Mouse (Mus musculus): ENCODE data around the gene Ptpro. TPM values are rescaled to one million over a fixed set of nuclear protein-coding genes. Genes with fewer than 3 reads are reported as not detected.

The Ptpro gene
- polyA plus RNA-seq, 1 experiment from 2014 or later, result 16.0 TPM

DNA sequence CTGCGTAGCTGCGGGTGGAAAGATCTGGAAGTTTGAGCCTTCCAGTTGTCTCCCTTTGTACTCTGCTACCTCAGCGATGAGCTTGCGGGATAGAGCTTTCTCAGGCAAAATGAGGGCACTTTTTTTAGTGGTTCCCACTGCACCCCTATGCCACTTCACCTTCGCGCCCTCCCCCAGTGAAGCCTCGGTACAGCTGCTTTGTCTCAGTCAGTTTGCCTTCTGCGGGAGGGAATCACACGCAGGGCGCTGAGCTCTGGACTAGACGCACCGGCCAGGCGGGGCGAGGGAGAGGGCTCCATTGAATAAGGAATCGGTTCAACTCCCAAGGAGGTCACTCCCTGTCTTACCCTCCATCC lies 746 bp downstream of the Ptpro start:
- H3K36me3 ChIP-seq (ENCODE audit: control insufficient read depth, insufficient read depth, low read length), result no peaks in the 10 kb centered on the region
- ATAC-seq (ENCODE audit: low FRiP score) (peak; percentile 72), DNase-seq (ENCODE audit: low spot score) (peak; percentile 75)
- no peaks in the 10 kb centered on the region for H3K4me1 ChIP-seq (replicated peaks; ENCODE audit: control insufficient read depth, insufficient read depth, low read length)
- H3K27me3 ChIP-seq (ENCODE audit: control insufficient read depth, insufficient read depth, low read length), result 0 out of 2 replicates have a peak, but pooled peaks cover 2% of the 10 kb centered on the region
- WGBS, result 0% methylated on average over 15 of the region's 15 CpGs
- peak overlapping the region; percentile 86 for H3K27ac ChIP-seq (ENCODE audit: low read depth, low read length)
- peak overlapping the region; percentile 93 for H3K9ac ChIP-seq (ENCODE audit: low read depth, low read length)
- H3K9me3 ChIP-seq (ENCODE audit: control insufficient read depth, low read length), result no peaks in the 10 kb centered on the region
- H3K4me2 ChIP-seq (replicated peaks; ENCODE audit: low read depth, low read length), result peak overlapping the region; percentile 86
- peak overlapping the region; percentile 57 for H3K4me3 ChIP-seq (ENCODE audit: low read depth, low read length)

DNA sequence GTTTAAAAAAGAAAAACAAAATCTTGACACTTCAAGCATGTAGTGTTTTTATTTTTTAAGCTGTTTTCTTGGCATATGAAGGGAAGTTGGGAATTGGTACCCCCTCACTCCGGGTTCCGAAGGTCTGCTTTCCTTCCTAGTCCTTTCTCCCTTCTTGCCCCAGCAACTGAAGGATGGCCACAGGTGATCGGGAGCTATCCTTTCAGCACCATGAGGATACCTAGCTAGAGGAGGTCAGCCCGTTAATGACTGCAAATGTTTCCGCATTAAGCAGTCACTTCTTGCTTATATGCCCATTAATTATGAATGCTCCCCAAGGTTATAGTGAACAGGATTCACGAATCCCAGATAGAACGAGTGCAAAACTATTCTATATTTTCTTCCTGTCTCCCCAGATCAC lies 1.3 kb downstream of the Ptpro start:
- ATAC-seq (ENCODE audit: low FRiP score) (no peak), DNase-seq (ENCODE audit: low spot score) (peak; percentile 45)
- Histone ChIP-seq H3K27ac (ENCODE audit: low read depth, low read length) (no peak overlapping the region), H3K27me3 (ENCODE audit: control insufficient read depth, insufficient read depth, low read length) (0 out of 2 replicates have a peak, but pooled peaks cover 2% of the 10 kb centered on the region), H3K9me3 (ENCODE audit: control insufficient read depth, low read length) (no peaks in the 10 kb centered on the region), H3K36me3 (ENCODE audit: control insufficient read depth, insufficient read depth, low read length) (no peaks in the 10 kb centered on the region), H3K4me2 (replicated peaks; ENCODE audit: low read depth, low read length) (peak overlapping the region; percentile 86), H3K9ac (ENCODE audit: low read depth, low read length) (peak overlapping the region; percentile 93), H3K4me1 (replicated peaks; ENCODE audit: control insufficient read depth, insufficient read depth, low read length) (no peaks in the 10 kb centered on the region), H3K4me3 (ENCODE audit: low read depth, low read length) (peak overlapping the region; percentile 57)
- 11% methylated on average over 7 of the region's 7 CpGs for WGBS

DNA sequence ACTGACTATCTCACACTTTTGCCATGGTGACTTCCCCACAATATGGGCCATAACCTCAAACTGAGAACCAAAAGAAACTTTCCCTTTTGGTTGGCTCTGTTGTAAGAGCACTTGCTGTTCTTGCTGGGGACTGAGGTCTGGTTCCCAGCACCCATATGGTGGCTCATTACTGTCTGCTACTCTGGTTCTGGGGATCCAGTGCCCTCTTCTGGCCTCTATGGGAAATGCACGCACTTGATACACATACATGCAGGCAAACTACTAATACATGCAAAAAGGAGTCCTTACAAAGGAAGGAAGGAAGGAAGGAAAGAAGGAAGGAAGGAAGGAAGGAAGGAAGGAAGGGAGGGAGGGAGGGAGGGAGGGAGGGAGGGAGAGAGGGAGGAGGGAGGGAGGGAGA lies 8.9 kb downstream of the Ptpro start:
- H3K9me3 ChIP-seq (ENCODE audit: control insufficient read depth, low read length), result no peaks in the 10 kb centered on the region
- H3K27ac ChIP-seq (ENCODE audit: low read depth, low read length), result no peak overlapping the region
- no peak overlapping the region for H3K4me2 ChIP-seq (replicated peaks; ENCODE audit: low read depth, low read length)
- no peaks in the 10 kb centered on the region for H3K27me3 ChIP-seq (ENCODE audit: control insufficient read depth, insufficient read depth, low read length)
- no peak overlapping the region for H3K4me3 ChIP-seq (ENCODE audit: low read depth, low read length)
- WGBS, result 81% methylated on average over 1 of the region's 1 CpGs
- H3K36me3 ChIP-seq (ENCODE audit: control insufficient read depth, insufficient read depth, low read length), result no peaks in the 10 kb centered on the region
- no peaks in the 10 kb centered on the region for H3K4me1 ChIP-seq (replicated peaks; ENCODE audit: control insufficient read depth, insufficient read depth, low read length)
- no peak for ATAC-seq (ENCODE audit: low FRiP score)
- no peak overlapping the region for H3K9ac ChIP-seq (ENCODE audit: low read depth, low read length)
- no peak for DNase-seq (ENCODE audit: low spot score)

DNA sequence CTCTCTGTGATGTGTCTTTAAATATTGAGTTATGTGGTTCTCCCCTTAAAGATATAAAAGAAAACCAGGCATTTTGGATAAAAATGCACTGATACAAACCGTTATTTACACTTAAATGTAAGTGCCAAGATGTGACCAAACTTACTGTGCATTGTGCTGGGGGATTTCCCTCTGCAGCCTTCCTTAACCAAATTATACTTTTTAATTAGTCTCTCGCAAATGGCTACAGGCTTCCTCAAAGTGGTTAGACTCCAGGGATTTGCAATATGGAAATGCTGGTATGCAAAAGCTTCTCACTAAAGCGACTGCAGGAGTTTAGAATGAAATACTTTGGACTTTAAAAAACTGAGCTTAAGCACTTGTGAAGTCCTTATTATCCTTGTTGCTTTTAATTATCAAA lies 10.0 kb downstream of the Ptpro start:
- Histone ChIP-seq H3K36me3 (ENCODE audit: control insufficient read depth, insufficient read depth, low read length) (no peaks in the 10 kb centered on the region), H3K4me2 (replicated peaks; ENCODE audit: low read depth, low read length) (no peak overlapping the region), H3K27ac (ENCODE audit: low read depth, low read length) (no peak overlapping the region), H3K9ac (ENCODE audit: low read depth, low read length) (no peak overlapping the region), H3K4me1 (replicated peaks; ENCODE audit: control insufficient read depth, insufficient read depth, low read length) (no peaks in the 10 kb centered on the region), H3K9me3 (ENCODE audit: control insufficient read depth, low read length) (no peaks in the 10 kb centered on the region), H3K27me3 (ENCODE audit: control insufficient read depth, insufficient read depth, low read length) (no peaks in the 10 kb centered on the region), H3K4me3 (ENCODE audit: low read depth, low read length) (no peak overlapping the region)
- no peak for DNase-seq (ENCODE audit: low spot score)
- no peak for ATAC-seq (ENCODE audit: low FRiP score)
- WGBS, result 52% methylated on average over 3 of the region's 3 CpGs

DNA sequence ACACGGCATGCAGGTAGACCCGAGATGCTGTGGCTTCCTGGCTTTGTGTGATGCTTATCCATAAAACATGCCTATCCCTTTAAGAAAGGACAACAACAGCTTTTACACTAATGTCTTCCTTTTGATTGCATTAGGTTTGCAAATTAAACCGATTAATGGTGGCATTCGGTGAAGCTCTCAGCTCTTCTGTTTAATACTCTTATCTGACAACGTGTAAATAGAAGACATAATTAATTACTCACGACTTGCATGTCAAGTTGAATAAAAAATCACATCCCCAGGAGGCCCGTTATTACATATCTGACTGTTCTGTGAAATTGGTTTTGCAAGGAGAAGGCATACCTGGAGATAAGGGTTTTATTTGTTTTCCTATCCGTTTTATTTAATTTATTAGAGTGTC lies 15.9 kb downstream of the Ptpro start:
- no peak for ATAC-seq (ENCODE audit: low FRiP score)

DNA sequence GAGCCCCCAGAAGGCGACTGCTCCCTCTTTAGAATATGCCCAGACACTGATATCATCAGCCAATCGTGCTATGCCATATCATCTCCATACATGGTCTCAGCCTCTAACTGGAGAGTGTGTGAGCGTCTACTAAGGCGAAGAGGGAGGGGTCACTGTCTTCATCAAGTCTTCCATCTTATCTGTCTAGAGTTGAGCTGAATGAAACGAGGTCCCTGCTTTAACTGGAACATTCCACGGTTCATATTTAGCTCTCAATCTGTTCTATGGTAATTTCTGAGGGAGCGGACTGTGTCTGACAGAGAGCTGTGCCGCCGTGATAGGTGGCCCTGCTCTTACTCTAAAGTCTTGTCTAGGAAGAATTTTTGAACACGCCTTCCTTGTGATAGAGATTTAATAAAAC lies 16.5 kb downstream of the Ptpro start:
- no peak overlapping the region for H3K4me3 ChIP-seq (ENCODE audit: low read depth, low read length)
- no peak overlapping the region for H3K9ac ChIP-seq (ENCODE audit: low read depth, low read length)
- WGBS, result 91% methylated on average over 10 of the region's 10 CpGs
- H3K4me1 ChIP-seq (replicated peaks; ENCODE audit: control insufficient read depth, insufficient read depth, low read length), result no peaks in the 10 kb centered on the region; the same call in 1 of the 2 replicates
- DNase-seq (ENCODE audit: low spot score), result no peak
- no peaks in the 10 kb centered on the region for H3K27me3 ChIP-seq (ENCODE audit: control insufficient read depth, insufficient read depth, low read length)
- H3K27ac ChIP-seq (ENCODE audit: low read depth, low read length), result no peak overlapping the region
- ATAC-seq (ENCODE audit: low FRiP score), result no peak
- H3K9me3 ChIP-seq (ENCODE audit: control insufficient read depth, low read length), result no peaks in the 10 kb centered on the region
- no peaks in the 10 kb centered on the region for H3K36me3 ChIP-seq (ENCODE audit: control insufficient read depth, insufficient read depth, low read length)
- H3K4me2 ChIP-seq (replicated peaks; ENCODE audit: low read depth, low read length), result no peak overlapping the region

More for the DNA sequence above, 15.9 kb downstream of the Ptpro start:
- Histone ChIP-seq H3K27me3 (ENCODE audit: control insufficient read depth, insufficient read depth, low read length) (no peaks in the 10 kb centered on the region), H3K9ac (ENCODE audit: low read depth, low read length) (no peak overlapping the region), H3K4me3 (ENCODE audit: low read depth, low read length) (no peak overlapping the region), H3K27ac (ENCODE audit: low read depth, low read length) (no peak overlapping the region), H3K9me3 (ENCODE audit: control insufficient read depth, low read length) (no peaks in the 10 kb centered on the region), H3K4me1 (replicated peaks; ENCODE audit: control insufficient read depth, insufficient read depth, low read length) (no peaks in the 10 kb centered on the region; the same call in 1 of the 2 replicates), H3K36me3 (ENCODE audit: control insufficient read depth, insufficient read depth, low read length) (no peaks in the 10 kb centered on the region), H3K4me2 (replicated peaks; ENCODE audit: low read depth, low read length) (no peak overlapping the region)
- no peak for DNase-seq (ENCODE audit: low spot score)
- WGBS, result 81% methylated on average over 8 of the region's 8 CpGs

DNA sequence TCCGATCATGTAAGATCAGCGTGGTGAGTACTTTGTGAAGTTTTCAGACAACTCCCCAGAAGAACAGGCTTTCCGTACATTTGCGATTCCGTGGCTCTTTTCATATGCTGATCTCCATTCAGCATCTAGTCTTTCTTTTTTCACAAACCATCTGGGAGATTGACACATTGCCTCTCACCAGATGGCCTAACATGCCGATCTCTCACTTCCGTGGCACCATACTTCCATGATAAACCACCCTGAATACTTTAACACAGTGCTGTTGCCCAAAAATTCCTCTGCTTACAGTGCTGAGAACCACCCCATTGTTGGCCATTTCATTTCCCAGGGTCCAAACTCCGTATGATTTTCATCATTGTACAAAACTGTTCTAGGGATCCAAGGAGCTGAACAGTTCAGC lies 20.4 kb downstream of the Ptpro start:
- Histone ChIP-seq H3K4me3 (ENCODE audit: low read depth, low read length) (no peak overlapping the region), H3K9ac (ENCODE audit: low read depth, low read length) (no peak overlapping the region), H3K4me2 (replicated peaks; ENCODE audit: low read depth, low read length) (no peak overlapping the region), H3K9me3 (ENCODE audit: control insufficient read depth, low read length) (no peaks in the 10 kb centered on the region), H3K27ac (ENCODE audit: low read depth, low read length) (no peak overlapping the region), H3K27me3 (ENCODE audit: control insufficient read depth, insufficient read depth, low read length) (no peaks in the 10 kb centered on the region), H3K4me1 (replicated peaks; ENCODE audit: control insufficient read depth, insufficient read depth, low read length) (no peaks in the 10 kb centered on the region; the same call in 1 of the 2 replicates), H3K36me3 (ENCODE audit: control insufficient read depth, insufficient read depth, low read length) (no peaks in the 10 kb centered on the region)
- peak; percentile 58; the same call in 1 of the 2 replicates for ATAC-seq (ENCODE audit: low FRiP score)
- 53% methylated on average over 8 of the region's 8 CpGs for WGBS
- DNase-seq (ENCODE audit: low spot score), result no peak

DNA sequence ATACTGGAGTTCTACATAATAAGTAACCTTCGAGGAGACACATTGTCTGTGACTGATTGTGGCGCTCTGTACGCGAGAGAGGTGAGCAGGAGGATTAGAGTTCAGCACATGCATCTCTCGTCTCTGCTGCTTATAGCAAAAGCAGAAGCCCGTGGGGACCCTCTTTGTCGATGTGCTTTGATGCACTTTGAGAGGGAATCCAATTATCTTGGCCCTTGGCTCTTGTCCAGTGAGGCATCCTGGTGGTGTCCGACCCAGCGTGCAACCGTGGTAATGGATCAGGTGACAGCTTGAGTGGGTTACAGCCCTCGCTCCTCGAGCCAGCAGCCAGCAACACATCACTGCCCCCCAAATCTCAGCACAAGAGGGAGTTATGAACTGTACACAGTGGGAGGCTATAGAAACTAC lies 25.5 kb downstream of the Ptpro start:
- H3K9me3 ChIP-seq (ENCODE audit: control insufficient read depth, low read length), result no peaks in the 10 kb centered on the region
- no peak overlapping the region for H3K4me2 ChIP-seq (replicated peaks; ENCODE audit: low read depth, low read length)
- no peak overlapping the region for H3K9ac ChIP-seq (ENCODE audit: low read depth, low read length)
- no peaks in the 10 kb centered on the region for H3K27me3 ChIP-seq (ENCODE audit: control insufficient read depth, insufficient read depth, low read length)
- DNase-seq (ENCODE audit: low spot score) (peak; percentile 33), ATAC-seq (ENCODE audit: low FRiP score) (peak; percentile 70)
- no peak overlapping the region for H3K27ac ChIP-seq (ENCODE audit: low read depth, low read length)
- no peaks in the 10 kb centered on the region for H3K36me3 ChIP-seq (ENCODE audit: control insufficient read depth, insufficient read depth, low read length)
- no peaks in the 10 kb centered on the region for H3K4me1 ChIP-seq (replicated peaks; ENCODE audit: control insufficient read depth, insufficient read depth, low read length)
- 59% methylated on average over 12 of the region's 12 CpGs for WGBS
- no peak overlapping the region for H3K4me3 ChIP-seq (ENCODE audit: low read depth, low read length)

DNA sequence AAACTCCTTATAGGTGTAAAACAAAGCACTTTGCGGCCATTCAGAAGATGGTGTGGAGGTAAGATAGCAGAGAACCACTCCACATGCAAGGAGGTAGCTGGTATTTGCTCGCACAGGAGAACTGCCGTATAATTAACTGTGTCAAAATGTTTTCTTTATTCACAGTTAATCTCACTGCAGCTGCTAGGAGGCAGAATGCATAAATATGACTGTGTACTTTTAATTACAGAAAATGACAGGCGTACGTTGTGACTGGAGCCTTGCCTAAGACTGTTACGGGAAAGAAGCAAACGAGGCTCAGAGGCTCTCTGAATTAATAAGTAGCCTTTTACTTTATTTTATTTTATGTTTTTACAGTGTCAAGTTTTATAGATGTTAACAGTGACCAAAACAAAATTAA lies 27.5 kb downstream of the Ptpro start:
- Histone ChIP-seq H3K36me3 (ENCODE audit: control insufficient read depth, insufficient read depth, low read length) (no peaks in the 10 kb centered on the region), H3K9ac (ENCODE audit: low read depth, low read length) (no peak overlapping the region), H3K27ac (ENCODE audit: low read depth, low read length) (no peak overlapping the region), H3K4me2 (replicated peaks; ENCODE audit: low read depth, low read length) (no peak overlapping the region), H3K4me3 (ENCODE audit: low read depth, low read length) (no peak overlapping the region), H3K27me3 (ENCODE audit: control insufficient read depth, insufficient read depth, low read length) (no peaks in the 10 kb centered on the region), H3K4me1 (replicated peaks; ENCODE audit: control insufficient read depth, insufficient read depth, low read length) (no peaks in the 10 kb centered on the region), H3K9me3 (ENCODE audit: control insufficient read depth, low read length) (no peaks in the 10 kb centered on the region)
- WGBS, result 89% methylated on average over 7 of the region's 7 CpGs
- DNase-seq (ENCODE audit: low spot score) (no peak), ATAC-seq (ENCODE audit: low FRiP score) (no peak)

All from hindbrain, embryonic 11.5 days (tissue).